Mouse (Mus musculus): ENCODE results near the gene Ngf. TPM values are rescaled to one million over a fixed set of nuclear protein-coding genes. Genes with fewer than 3 reads are reported as not detected.
A peak's percentile ranks its signal among the peaks of the same experiment; 100 is the strongest.

Ngf gene
- 1 to 10 TPM in 1 of 2 experiments, under 1 TPM in 1; 0.72 to 1.3 TPM for total RNA-seq (2021)
- long read RNA-seq, experiment 1, partial matches to known transcripts, result 0 of 2 reads
- long read RNA-seq, experiment 1, other reads (novel, unspliced or antisense), result 2 of 2 reads
- long read RNA-seq, experiment 2, result 0 reads

DNA sequence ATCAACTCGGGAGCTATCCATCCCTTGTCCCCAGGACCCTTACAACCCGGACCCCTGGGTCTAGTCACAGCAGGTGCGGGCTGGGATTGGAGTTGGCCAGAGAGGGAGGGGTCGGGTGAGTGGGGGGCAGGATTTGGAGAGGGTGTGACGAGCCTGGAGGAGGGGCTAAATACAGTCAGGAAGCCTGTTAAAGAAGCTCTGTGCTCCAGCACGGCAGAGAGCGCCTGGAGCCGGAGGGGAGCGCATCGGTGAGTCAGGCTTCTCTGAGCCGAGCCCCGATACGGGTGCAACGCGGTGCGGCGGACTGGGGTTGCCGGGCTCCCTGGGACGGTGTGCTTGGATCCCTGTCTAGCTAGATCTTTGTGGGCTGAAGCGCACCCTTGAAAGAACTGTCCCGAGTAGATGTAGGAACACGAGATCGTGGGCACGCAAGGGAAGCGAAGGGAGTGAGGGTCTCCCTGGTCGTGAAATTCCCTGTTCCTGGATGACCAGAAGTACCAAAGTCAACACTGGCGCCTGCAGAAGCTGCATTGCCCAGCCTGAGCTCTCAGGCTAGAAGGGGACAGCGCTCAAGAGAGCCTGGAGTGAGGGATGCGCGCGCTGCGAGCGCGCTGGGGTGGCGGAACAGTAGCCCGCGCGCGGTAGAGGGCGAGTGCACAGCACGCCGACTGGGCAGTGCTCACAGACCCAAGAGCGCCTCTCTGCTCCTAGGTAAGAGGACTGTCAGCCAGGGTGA is at the start of gene Ngf:
Gene Ngf, plus strand, starts transcription at position 207 of the 736 bp plus-strand sequence.
- DNase-seq, result no peak

DNA sequence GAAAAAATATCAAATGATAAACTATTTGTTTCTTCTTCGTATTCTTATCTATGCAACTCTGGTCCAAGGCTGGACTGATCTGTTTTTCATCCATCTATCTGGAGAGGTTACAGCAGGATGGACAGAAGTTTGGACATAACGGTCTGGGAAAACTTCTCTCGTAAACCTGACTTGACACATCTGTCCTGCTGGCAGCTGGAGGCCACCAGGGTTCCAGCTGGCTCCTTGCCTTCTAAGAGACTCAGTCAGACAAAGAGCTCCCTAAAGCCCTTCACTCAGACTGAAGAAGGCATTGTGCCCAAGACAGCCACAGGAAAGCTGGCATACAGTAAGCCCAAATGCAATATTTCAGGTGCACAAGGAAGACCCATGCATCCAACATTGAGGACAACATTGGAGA is 24.2 kb upstream of the Ngf start:
- DNase-seq, result peak; percentile 54

GRCm38 (mm10) chr3:102446691-102447090 is 23.0 kb upstream of the Ngf start:
- no peak for DNase-seq

- no peak for DNase-seq
Measured at GRCm38 (mm10) chr3:102454566-102454965, 15.2 kb upstream of the Ngf start.

DNA sequence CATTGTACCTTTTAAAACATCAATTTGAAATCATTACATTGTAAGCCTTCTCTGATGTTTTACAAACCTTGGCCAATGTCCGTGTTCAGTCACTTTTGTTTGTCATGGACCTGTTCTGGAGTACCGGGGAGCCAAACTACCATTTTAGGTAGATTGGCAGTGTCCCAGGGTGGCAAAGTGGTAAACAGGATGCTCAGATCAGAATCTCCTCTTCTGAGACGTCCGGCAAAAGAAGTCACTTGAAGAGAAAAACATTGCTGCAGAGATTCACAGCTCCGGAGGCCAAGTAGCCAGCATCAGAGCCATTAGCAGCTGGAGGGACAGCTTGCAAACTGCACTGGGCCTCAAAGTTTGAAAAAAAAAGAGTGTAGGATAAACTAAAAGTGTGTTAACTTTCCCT is 9.2 kb upstream of the Ngf start:
- no peak for DNase-seq

DNA sequence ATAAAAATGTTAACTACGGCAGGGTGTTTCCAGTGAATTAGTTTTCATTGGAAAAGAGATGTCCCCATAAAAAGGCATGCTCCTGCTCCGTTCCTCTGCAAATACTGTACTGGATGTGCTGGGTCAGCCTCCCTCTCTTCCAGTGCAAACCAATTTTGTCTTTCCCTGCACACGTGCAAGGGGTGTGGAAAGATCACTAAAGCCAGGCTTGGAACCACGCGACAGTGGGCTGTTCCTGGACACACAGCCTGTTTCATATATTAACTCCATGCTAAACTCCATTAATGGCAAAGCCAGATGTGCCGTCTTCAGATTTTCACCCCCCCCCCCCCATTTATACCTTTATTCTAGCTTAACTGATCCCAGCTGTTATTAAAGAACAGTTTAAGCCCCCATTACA is 8.7 kb upstream of the Ngf start:
- no peak for DNase-seq

GRCm38 (mm10) chr3:102462703-102463336 is 6.9 kb upstream of the Ngf start:
- DNase-seq, result no peak

- DNase-seq, result no peak
Measured at GRCm38 (mm10) chr3:102463339-102463738, 6.4 kb upstream of the Ngf start.

DNA sequence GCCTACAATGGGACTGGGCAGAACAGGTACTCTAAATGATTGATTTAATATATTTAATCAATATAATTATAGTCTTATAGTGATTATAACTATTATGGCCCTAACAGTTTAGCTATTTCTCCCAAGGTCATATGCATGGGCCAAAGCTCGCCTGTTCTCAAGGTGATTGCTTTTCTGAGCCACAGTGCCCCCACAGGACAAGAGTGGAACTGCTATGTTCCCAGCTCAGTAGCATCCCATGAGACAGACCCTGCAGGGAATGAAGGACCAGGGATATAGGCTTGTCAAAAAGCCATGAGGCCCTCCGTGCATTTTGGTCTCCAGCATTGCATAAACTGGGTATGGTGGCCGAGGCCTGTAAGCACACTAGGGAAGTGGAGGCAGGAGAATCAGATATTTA is 3.1 kb upstream of the Ngf start:
- peak; percentile 21 for DNase-seq

- DNase-seq, result no peak
Measured at GRCm38 (mm10) chr3:102467121-102467520, 2.6 kb upstream of the Ngf start.

- DNase-seq, result no peak
Measured at GRCm38 (mm10) chr3:102471251-102471650, 1.5 kb downstream of the Ngf start.

DNA sequence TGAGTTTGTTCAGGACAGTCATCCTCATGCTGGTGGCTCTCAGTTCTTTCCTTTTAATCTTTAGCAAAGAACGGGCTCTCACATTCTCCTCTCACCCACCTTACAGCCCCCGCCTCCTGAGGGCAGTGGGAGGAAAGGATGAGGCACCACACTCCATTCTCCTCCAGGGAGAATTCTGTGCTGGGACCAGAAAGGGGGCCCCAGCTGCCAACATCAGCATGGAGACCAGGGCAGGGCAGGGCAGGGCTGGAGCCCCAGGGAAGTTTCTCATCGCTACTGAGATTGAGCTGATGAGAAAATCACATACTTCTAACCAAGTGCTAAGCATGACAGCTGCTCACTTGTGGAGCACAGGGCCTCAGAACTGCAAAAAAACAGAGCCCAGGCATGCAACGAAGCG is 2.1 kb downstream of the Ngf start:
- DNase-seq, result no peak

- DNase-seq, result peak; percentile 36
Measured at GRCm38 (mm10) chr3:102474275-102475155, 4.8 kb downstream of the Ngf start.

DNA sequence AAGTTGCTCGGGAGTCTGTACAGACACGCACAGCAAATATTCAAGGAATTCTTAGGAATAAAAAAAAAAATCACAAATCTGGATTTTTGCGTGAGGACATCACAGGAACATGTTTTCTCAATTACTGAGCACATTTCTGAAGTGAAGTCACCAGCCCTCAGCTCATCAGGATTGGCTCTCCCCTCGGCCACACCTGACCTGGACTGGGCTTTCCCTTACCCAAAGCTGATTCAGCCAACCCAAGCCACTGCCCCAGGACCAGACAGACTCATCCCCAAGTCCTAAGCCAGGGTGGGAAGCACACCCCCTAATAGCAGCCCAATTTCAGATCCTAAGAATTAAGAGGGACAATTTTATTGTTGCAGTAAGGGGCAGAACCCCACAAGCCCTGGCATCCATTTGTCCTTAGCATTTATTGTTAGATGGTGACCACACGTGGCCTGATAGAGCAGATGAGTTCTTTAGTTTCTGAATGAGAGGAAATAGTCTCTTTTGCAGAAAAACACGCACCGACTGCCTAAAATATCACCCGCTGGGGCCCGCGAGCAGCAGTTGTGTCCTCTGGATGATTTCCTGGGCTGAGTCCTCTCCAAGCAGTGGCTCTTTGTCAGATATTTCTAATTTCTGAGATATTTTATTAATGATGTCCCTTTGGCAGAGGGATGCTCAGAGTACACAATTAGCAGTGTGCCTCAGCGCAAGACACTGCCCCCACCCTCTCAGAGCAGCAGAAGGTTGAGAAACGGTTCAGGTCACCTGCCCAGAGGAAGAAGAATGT is 8.4 kb downstream of the Ngf start:
- DNase-seq, result peak; percentile 29

GRCm38 (mm10) chr3:102490393-102491123 is 20.8 kb downstream of the Ngf start:
- no peak for DNase-seq

GRCm38 (mm10) chr3:102498113-102498512 is 28.4 kb downstream of the Ngf start:
- no peak for DNase-seq

DNA sequence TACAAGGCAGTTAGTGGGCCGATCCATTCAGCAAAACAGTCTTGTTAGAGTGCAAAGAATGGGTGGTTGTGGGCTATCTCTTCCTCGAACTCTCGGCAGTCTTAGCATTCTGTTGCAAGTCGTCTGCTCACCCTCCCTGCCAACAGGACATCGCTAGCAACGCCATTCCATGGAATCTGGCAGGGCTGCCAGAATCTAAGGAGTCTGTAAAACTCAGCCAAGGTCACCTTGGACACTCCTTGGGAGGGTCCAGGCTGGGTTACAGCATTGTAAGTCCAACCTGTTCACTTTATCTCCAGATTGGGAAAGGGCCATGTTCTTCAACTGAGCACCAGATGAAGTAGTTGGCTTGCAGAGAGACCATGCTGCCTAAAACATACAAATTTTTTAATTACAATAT is 29.2 kb downstream of the Ngf start:
- DNase-seq, result no peak

GRCm38 (mm10) chr3:102500031-102500430 is 30.3 kb downstream of the Ngf start:
- DNase-seq, result no peak

- DNase-seq, result no peak
Measured at GRCm38 (mm10) chr3:102501186-102501585, 31.5 kb downstream of the Ngf start.

DNA sequence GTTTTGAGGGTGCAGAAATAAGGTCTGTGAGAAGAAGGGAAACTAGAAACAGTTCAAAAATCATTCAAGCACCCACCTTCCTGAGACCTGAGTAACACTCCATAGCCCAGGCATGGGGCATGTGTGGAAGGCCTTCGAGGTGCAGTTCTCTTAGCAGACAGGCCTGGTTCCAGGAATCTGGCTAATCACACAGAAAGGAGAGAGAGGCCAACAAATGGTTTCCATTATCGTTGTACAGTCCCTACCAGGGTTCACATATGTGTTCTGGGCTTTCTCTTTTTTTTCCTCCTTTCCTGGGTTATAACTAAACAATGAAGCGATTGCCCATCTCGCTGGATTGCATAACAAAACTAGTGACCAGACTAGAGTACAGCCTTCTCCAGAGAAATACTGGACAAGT is 35.4 kb downstream of the Ngf start:
- DNase-seq, result no peak

DNA sequence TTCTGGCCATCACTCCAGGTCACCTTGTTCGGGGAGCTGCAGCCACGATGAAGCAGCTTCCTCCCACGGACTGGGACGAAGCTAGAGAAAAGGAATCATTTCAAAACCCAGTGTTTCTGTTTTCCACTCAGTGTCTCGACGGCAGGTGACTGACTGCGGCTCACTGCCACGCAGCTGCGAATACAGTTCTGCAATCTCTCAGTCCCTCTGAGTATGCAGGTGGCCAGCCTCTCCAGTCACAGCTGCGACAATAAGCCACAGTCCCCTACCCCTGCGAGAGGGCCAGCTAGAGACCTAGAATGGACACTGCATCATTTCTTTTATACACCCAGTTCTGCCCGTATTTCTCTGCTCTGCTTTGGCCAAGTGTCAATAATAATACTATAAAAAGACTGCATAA is 36.3 kb downstream of the Ngf start:
- DNase-seq, result no peak

All from gastrocnemius, postnatal 25 days (tissue).